Mouse (Mus musculus): ENCODE measurements around the gene Tmem140. TPM values are rescaled to one million over a fixed set of nuclear protein-coding genes. Genes with fewer than 3 reads are reported as not detected.

Tmem140 gene
- total and polyA plus RNA-seq, 3 experiments: 2.5 to 4.0 TPM; not detected in 1

DNA sequence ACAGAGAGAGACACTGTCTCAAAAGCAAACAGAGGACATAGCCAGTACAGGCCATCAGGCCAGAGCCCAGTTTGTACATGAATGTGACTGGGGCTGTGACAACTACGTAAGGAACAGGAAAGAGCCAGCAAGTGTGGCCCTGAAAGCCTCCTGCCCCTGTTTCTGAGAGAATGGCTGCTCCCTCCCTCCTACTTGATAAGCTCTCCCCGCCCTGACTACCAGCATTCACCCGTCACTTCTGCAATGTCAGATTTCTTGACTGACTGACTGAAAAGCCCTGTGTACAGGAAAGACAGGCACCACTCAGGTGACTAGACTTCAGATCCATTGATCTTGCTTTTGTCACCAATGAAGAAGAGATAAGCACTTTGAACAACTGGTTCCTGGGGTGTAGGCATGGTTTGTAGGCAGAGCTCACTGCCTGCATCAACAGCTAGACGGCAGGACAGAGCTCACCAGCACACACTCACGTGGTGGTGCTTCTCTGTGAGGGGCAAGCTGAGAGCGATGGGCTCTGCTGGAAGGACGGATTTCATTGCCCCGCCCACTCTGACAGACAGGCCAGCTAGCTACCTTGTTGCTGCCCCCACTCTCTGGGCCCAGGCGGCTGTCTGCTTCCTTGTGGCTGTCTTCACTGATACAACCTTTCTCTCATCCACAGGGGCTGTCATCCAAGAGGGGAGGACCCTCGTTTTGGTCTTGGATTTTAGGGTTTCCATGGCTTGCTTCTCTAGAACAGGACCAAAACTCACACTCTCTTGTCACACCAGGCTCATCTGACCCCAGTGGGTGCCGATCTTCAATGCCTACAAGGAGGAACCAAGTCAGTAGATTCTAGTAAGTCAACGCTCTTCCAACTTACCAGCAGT, 13.3 kb downstream of the Tmem140 start:
- Histone ChIP-seq H3K27ac (ENCODE audit: control insufficient read depth, low read depth, low read length) (peak overlapping the region; percentile 98), H3K9me3 (replicated peaks; ENCODE audit: insufficient read depth, low read length) (no peaks in the 10 kb centered on the region), H3K4me3 (ENCODE audit: control insufficient read depth in 1 of 2, insufficient read depth in 1 of 2, low read depth in 2 of 2, low read length in 2 of 2) (peak overlapping the region; percentile 40 to 80), H3K4me1 (ENCODE audit: control insufficient read depth in 1 of 2, insufficient read depth in 2 of 2, low read length in 2 of 2) (peaks cover 5 to 42% of the 10 kb centered on the region in 2 experiments), H3K36me3 (ENCODE audit: control insufficient read depth in 1 of 2, insufficient read depth in 2 of 2, low read length in 2 of 2) (peaks cover 0 to 16% of the 10 kb centered on the region in 2 experiments; a peak in 2 of 4 replicates), H3K27me3 (ENCODE audit: control insufficient read depth in 1 of 2, insufficient read depth in 2 of 2, low read length in 2 of 2) (no peaks in the 10 kb centered on the region), H3K9ac (ENCODE audit: control insufficient read depth, low read depth, low read length, poor library complexity, severe bottlenecking) (peak overlapping the region; percentile 92), H3K79me2 (ENCODE audit: control insufficient read depth, insufficient read depth, low read length, poor library complexity) (peaks cover 13% of the 10 kb centered on the region)
- TF ChIP-seq SMC3 (IDR thresholded peaks at IDR 0.05; ENCODE audit: low read depth, low read length) (no peak), ETS1 (IDR thresholded peaks at IDR 0.05; ENCODE audit: low read depth, low read length) (peak; percentile 71), JUND (IDR thresholded peaks at IDR 0.05; ENCODE audit: low read depth, low read length) (no peak), TBP (IDR thresholded peaks at IDR 0.05; ENCODE audit: low read depth, low read length) (peak; percentile 63), GATA1 (IDR thresholded peaks at IDR 0.05; ENCODE audit: low read depth, low read length) (0 out of 2 replicates have a peak, but pooled peaks have one; percentile 28), KAT2A (conservative IDR thresholded peaks at IDR 0.05; ENCODE audit: low read depth, low read length) (no peak), ZMIZ1 (IDR thresholded peaks at IDR 0.05; ENCODE audit: low read depth, low read length) (peak; percentile 53; the same call in 1 of the 2 replicates), BHLHE40 (IDR thresholded peaks at IDR 0.05; ENCODE audit: borderline replicate concordance, low read depth, low read length) (0 out of 2 replicates have a peak, but pooled peaks have one; percentile 41), RAD21 (IDR thresholded peaks at IDR 0.05; ENCODE audit: low read depth, low read length) (no peak), CTCF (IDR thresholded peaks at IDR 0.05 in 2 of 3, conservative IDR thresholded peaks at IDR 0.05 in 1 of 3; ENCODE audit: control insufficient read depth in 1 of 3, insufficient read depth in 1 of 3, low read depth in 2 of 3, low read length in 3 of 3, poor library complexity in 1 of 3, severe bottlenecking in 1 of 3) (no peak), EP300 (IDR thresholded peaks at IDR 0.05; ENCODE audit: low read depth in 1 of 2, low read length in 2 of 2) (peak in 1 of 2 experiments; percentile 27; a peak in 2 of 4 replicates), POLR2A (IDR thresholded peaks at IDR 0.05; ENCODE audit: control insufficient read depth in 1 of 2, insufficient read depth in 1 of 2, low read depth in 1 of 2, low read length in 2 of 2, poor library complexity in 1 of 2) (peak in 1 of 2 experiments; percentile 58; a peak in 1 of 4 replicates), SIN3A (IDR thresholded peaks at IDR 0.05; ENCODE audit: low read length) (peak; percentile 37; the same call in 1 of the 2 replicates), MAFK (IDR thresholded peaks at IDR 0.05; ENCODE audit: borderline replicate concordance, low read depth, low read length) (no peak), MXI1 (IDR thresholded peaks at IDR 0.05; ENCODE audit: low read depth, low read length) (peak; percentile 86), MAX (IDR thresholded peaks at IDR 0.05; ENCODE audit: low read length) (peak; percentile 61), CHD1 (IDR thresholded peaks at IDR 0.05; ENCODE audit: low read depth, low read length) (no peak), NELFE (IDR thresholded peaks at IDR 0.05; ENCODE audit: low read depth, low read length) (peak; percentile 15), MAZ (IDR thresholded peaks at IDR 0.05; ENCODE audit: low read depth, low read length) (0 out of 2 replicates have a peak, but pooled peaks have one; percentile 49), HCFC1 (IDR thresholded peaks at IDR 0.05; ENCODE audit: low read depth, low read length) (0 out of 2 replicates have a peak, but pooled peaks have one; percentile 12), POLR2AphosphoS2 (IDR thresholded peaks at IDR 0.05; ENCODE audit: low read length) (peak; percentile 55)
- peak; percentile 89 for DNase-seq (ENCODE audit: low read depth, low spot score)

Data from MEL (cell line).